Mouse (Mus musculus) heart, postnatal 0 days (tissue): ENCODE results near the gene Ksr1. TPM values are rescaled to one million over a fixed set of nuclear protein-coding genes. Genes with fewer than 3 reads are reported as not detected.
A peak's percentile ranks its signal among the peaks of the same experiment; 100 is the strongest.

ENCODE experiments used
- ATAC-seq: fragments of 200-750 bp; cut with Nextera tagmentation; 2 replicates; pipeline ENCODE4 v1.8.0; 2017; ENCODE audit warnings: low read depth, moderate number of reproducible peaks, moderate library complexity; ENCODE audit not compliant: insufficient read depth
- DNase-seq: peaks from one replicate; pipeline ENCODE4 v3.0.0-alpha.2; 2016; ENCODE audit warnings: low spot score
- H3K27ac ChIP-seq: fragments of 300-500 bp; sonication (generic); 2 replicates; pipeline ENCODE4 v1.5.1; 2014; ENCODE audit warnings: low read depth, mild to moderate bottlenecking
- H3K27me3 ChIP-seq: fragments of 300-500 bp; sonication (generic); 2 replicates; pipeline ENCODE4 v1.6.1; 2014; ENCODE audit warnings: low read length, mixed read lengths; ENCODE audit not compliant: control insufficient read depth, insufficient read depth
- H3K36me3 ChIP-seq: fragments of 300-500 bp; sonication (generic); replicated peaks from 2 replicates; pipeline ENCODE4 v1.6.1; 2014; ENCODE audit warnings: low read length, mixed read lengths; ENCODE audit not compliant: control insufficient read depth, insufficient read depth
- H3K4me1 ChIP-seq: fragments of 300-500 bp; sonication (generic); 2 replicates; pipeline ENCODE4 v1.6.1; 2014; ENCODE audit warnings: antibody characterized with exemption; ENCODE audit not compliant: control insufficient read depth, insufficient read depth
- H3K4me2 ChIP-seq: fragments of 300-500 bp; sonication (generic); 2 replicates; pipeline ENCODE4 v1.6.1; 2014; ENCODE audit warnings: low read depth, mild to moderate bottlenecking, low read length, moderate library complexity
- H3K4me3 ChIP-seq: fragments of 300-500 bp; sonication (generic); 2 replicates; pipeline ENCODE4 v1.5.1; 2014; ENCODE audit warnings: low read depth, low read length
- H3K9ac ChIP-seq: fragments of 300-500 bp; sonication (generic); replicated peaks from 2 replicates; pipeline ENCODE4 v1.6.1; 2014; ENCODE audit warnings: low read depth, low read length, mixed read lengths
- H3K9me3 ChIP-seq: fragments of 300-500 bp; sonication (generic); replicated peaks from 2 replicates; pipeline ENCODE4 v1.6.1; 2016; ENCODE audit warnings: low read length; ENCODE audit not compliant: control insufficient read depth
- CTCF ChIP-seq: IDR thresholded peaks from 2 replicates; pipeline ENCODE4 v1.5.1; 2016; ENCODE audit warnings: antibody characterized with exemption, control low read depth, low read depth
- EP300 ChIP-seq: IDR thresholded peaks from 2 replicates; pipeline ENCODE4 v1.6.1; 2016; ENCODE audit warnings: antibody characterized with exemption, low read depth
- WGBS: fragments of 180-500 bp; shearing (Covaris S2); extraction: QIAGEN DNeasy Blood & Tissue Kit; methylation state at CpG from one replicate; pipeline ENCODE4 v1.1.7; 2014; 5-methylcytosine and 5-hydroxymethylcytosine counted together
- polyA plus RNA-seq: library from polyadenylated mRNA; unstranded; fragments of >200 nt; fragmentation: Nextera tagmentation; extraction: Ambion mirVana; gene quantifications from 2 replicates; pipeline ENCODE4 v1.2.1, GENCODE M21; 2015
- total RNA-seq: library from RNA; depleted of rRNA; stranded (reverse); fragments of >200 nt; gene quantifications from 2 replicates; pipeline ENCODE4 v1.2.3, GENCODE M21; 2014; ENCODE audit warnings: low replicate concordance

Gene Ksr1
- total and polyA plus RNA-seq, 2 experiments from 2014 or later, result 1.5 to 15.2 TPM

- no peaks in the 10 kb centered on the region for H3K27me3 ChIP-seq
- H3K9ac ChIP-seq, result no peak overlapping the region; the same call in 1 of the 2 replicates
- H3K9me3 ChIP-seq, result no peaks in the 10 kb centered on the region
- no peaks in the 10 kb centered on the region for H3K36me3 ChIP-seq
- DNase-seq (no peak), ATAC-seq (0 out of 2 replicates have a peak, but pooled peaks have one; percentile 53)
- WGBS, result 35% methylated on average over 6 of the region's 6 CpGs
- H3K4me1 ChIP-seq, result peaks cover 52% of the 10 kb centered on the region
- no peak overlapping the region for H3K4me2 ChIP-seq
- no peak overlapping the region for H3K4me3 ChIP-seq
- TF ChIP-seq CTCF (no peak), EP300 (no peak)
- H3K27ac ChIP-seq, result no peak overlapping the region
Observed at GRCm38 (mm10) chr11:79080081-79080480, 66.1 kb downstream of the Ksr1 start.

- no peak for DNase-seq
- no peaks in the 10 kb centered on the region for H3K27me3 ChIP-seq
- peaks cover 42% of the 10 kb centered on the region for H3K4me1 ChIP-seq
- no peak for ATAC-seq
- H3K4me2 ChIP-seq, result no peak overlapping the region
- no peak overlapping the region for H3K9ac ChIP-seq
- H3K9me3 ChIP-seq, result no peaks in the 10 kb centered on the region
- TF ChIP-seq EP300 (no peak), CTCF (no peak)
- H3K27ac ChIP-seq, result no peak overlapping the region
- WGBS, result 81% methylated on average over 12 of the region's 12 CpGs
- H3K36me3 ChIP-seq, result 0 out of 2 replicates have a peak, but pooled peaks cover 8% of the 10 kb centered on the region
- H3K4me3 ChIP-seq, result no peak overlapping the region
Observed at GRCm38 (mm10) chr11:79076484-79076883, 69.7 kb downstream of the Ksr1 start.

- TF ChIP-seq CTCF (no peak), EP300 (no peak)
- no peak overlapping the region for H3K27ac ChIP-seq
- H3K9me3 ChIP-seq, result no peaks in the 10 kb centered on the region
- 0 out of 2 replicates have a peak, but pooled peaks cover 8% of the 10 kb centered on the region for H3K36me3 ChIP-seq
- no peak overlapping the region for H3K9ac ChIP-seq
- WGBS, result 65% methylated on average over 3 of the region's 3 CpGs
- H3K27me3 ChIP-seq, result no peaks in the 10 kb centered on the region
- DNase-seq (no peak), ATAC-seq (no peak)
- H3K4me2 ChIP-seq, result no peak overlapping the region
- no peak overlapping the region for H3K4me3 ChIP-seq
- peaks cover 42% of the 10 kb centered on the region for H3K4me1 ChIP-seq
Observed at GRCm38 (mm10) chr11:79075044-79075443, 71.2 kb downstream of the Ksr1 start.

- TF ChIP-seq CTCF, result no peak
- no peak for TF ChIP-seq EP300
- 91% methylated on average over 3 of the region's 3 CpGs for WGBS
- Histone ChIP-seq H3K9ac (no peak overlapping the region), H3K9me3 (no peaks in the 10 kb centered on the region), H3K27me3 (no peaks in the 10 kb centered on the region), H3K36me3 (0 out of 2 replicates have a peak, but pooled peaks cover 8% of the 10 kb centered on the region), H3K27ac (no peak overlapping the region), H3K4me3 (no peak overlapping the region), H3K4me2 (no peak overlapping the region), H3K4me1 (peaks cover 43% of the 10 kb centered on the region)
- DNase-seq, result no peak
- ATAC-seq, result no peak
Observed at GRCm38 (mm10) chr11:79074611-79075010, 71.6 kb downstream of the Ksr1 start.

GRCm38 (mm10) chr11:79073583-79073982 is 72.6 kb downstream of the Ksr1 start:
- DNase-seq, result no peak
- Histone ChIP-seq H3K9ac (no peak overlapping the region), H3K4me2 (no peak overlapping the region), H3K9me3 (no peaks in the 10 kb centered on the region), H3K27ac (no peak overlapping the region), H3K36me3 (0 out of 2 replicates have a peak, but pooled peaks cover 8% of the 10 kb centered on the region), H3K4me1 (peaks cover 49% of the 10 kb centered on the region), H3K4me3 (no peak overlapping the region), H3K27me3 (no peaks in the 10 kb centered on the region)
- TF ChIP-seq CTCF, result no peak
- TF ChIP-seq EP300, result no peak
- 77% methylated on average over 4 of the region's 4 CpGs for WGBS
- no peak for ATAC-seq

GRCm38 (mm10) chr11:79072108-79072507 is 74.1 kb downstream of the Ksr1 start:
- Histone ChIP-seq H3K27ac (no peak overlapping the region), H3K9ac (no peak overlapping the region), H3K4me2 (no peak overlapping the region), H3K27me3 (no peaks in the 10 kb centered on the region), H3K4me3 (no peak overlapping the region), H3K36me3 (0 out of 2 replicates have a peak, but pooled peaks cover 8% of the 10 kb centered on the region), H3K4me1 (peaks cover 50% of the 10 kb centered on the region), H3K9me3 (no peaks in the 10 kb centered on the region)
- WGBS, result 87% methylated on average over 8 of the region's 8 CpGs
- DNase-seq (no peak), ATAC-seq (no peak)
- TF ChIP-seq EP300, result no peak
- TF ChIP-seq CTCF, result no peak
